Mouse (Mus musculus) stomach, embryonic 16.5 days (tissue): ENCODE measurements around the gene Slc6a19. TPM values are rescaled to one million over a fixed set of nuclear protein-coding genes. Genes with fewer than 3 reads are reported as not detected.

ENCODE experiments used
- ATAC-seq: fragments of 200-750 bp; cut with Nextera tagmentation; 2 replicates; pipeline ENCODE4 v1.8.0; 2017; ENCODE audit warnings: moderate number of reproducible peaks, moderate TSS enrichment; ENCODE audit not compliant: insufficient read depth, low FRiP score
- H3K27ac ChIP-seq: fragments of 300-500 bp; sonication (generic); 2 replicates; pipeline ENCODE4 v1.5.1; 2014; ENCODE audit warnings: low read length
- H3K27me3 ChIP-seq: fragments of 300-500 bp; sonication (generic); 2 replicates; pipeline ENCODE4 v1.6.1; 2014; ENCODE audit warnings: low read length, control low read depth, mixed read lengths; ENCODE audit not compliant: control insufficient read depth, insufficient read depth
- H3K36me3 ChIP-seq: fragments of 300-500 bp; sonication (generic); 2 replicates; pipeline ENCODE4 v1.6.1; 2014; ENCODE audit warnings: low read length; ENCODE audit not compliant: control insufficient read depth, insufficient read depth
- H3K4me1 ChIP-seq: fragments of 300-500 bp; sonication (generic); 2 replicates; pipeline ENCODE4 v1.6.1; 2014; ENCODE audit warnings: low read length, control low read depth, mixed read lengths; ENCODE audit not compliant: control insufficient read depth, insufficient read depth
- H3K4me2 ChIP-seq: fragments of 300-500 bp; sonication (generic); 2 replicates; pipeline ENCODE4 v1.6.1; 2014; ENCODE audit warnings: low read depth, low read length, mixed read lengths
- H3K4me3 ChIP-seq: fragments of 300-500 bp; sonication (generic); replicated peaks from 2 replicates; pipeline ENCODE4 v1.5.1; 2014; ENCODE audit warnings: mild to moderate bottlenecking, low read length
- H3K9ac ChIP-seq: fragments of 300-500 bp; sonication (generic); 2 replicates; pipeline ENCODE4 v1.6.1; 2014; ENCODE audit warnings: low read length
- H3K9me3 ChIP-seq: fragments of 300-500 bp; sonication (generic); replicated peaks from 2 replicates; pipeline ENCODE4 v1.6.1; 2016; ENCODE audit warnings: low read length, control low read depth; ENCODE audit not compliant: control insufficient read depth
- WGBS: fragments of 180-500 bp; shearing (Covaris S2); extraction: QIAGEN DNeasy Blood & Tissue Kit; methylation state at CpG from one replicate; pipeline ENCODE4 v1.1.7; 2014; 5-methylcytosine and 5-hydroxymethylcytosine counted together
- polyA plus RNA-seq: library from polyadenylated mRNA; unstranded; fragments of >200 nt; fragmentation: Nextera tagmentation; extraction: Ambion mirVana; gene quantifications from 2 replicates; pipeline ENCODE4 v1.2.1, GENCODE M21; 2015

Gene Slc6a19
- polyA plus RNA-seq, 1 experiment from 2014 or later: 3.3 TPM

DNA sequence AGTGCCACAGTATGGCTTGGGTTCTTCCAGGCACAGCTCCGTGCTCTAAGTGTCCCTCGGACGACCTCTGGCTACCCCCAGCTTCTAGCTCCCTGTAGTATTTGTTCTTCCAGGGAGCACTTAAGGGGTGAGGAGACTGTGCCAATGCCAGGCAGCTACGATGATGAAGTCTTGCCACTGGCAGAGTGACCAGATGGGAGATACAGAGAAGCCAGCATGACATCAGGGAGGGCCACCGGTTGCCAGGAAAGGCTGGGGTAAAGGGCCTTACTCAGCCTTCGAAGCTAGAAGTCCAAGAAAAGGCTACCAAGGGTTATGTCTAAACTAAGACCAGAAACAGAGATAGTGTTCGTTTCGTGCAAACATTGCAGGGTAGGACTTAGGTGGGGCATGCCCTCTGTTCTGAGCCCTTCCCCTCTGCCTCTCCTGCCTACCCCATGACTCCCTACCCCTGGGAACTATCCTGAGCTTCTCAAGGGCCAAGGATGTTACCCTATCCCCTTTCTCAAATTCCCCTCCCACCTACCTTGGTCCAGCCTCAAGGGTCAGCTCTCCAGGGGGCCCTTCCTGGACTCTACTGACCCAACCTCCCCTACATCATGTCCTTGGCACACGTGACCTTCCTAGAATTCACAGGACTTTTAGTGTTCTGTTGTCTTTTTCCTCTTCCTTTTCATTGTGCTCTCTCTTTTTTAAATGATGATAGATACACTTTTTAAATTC, 3.3 kb downstream of the Slc6a19 start:
- WGBS: 65% methylated on average over 9 of the region's 9 CpGs
- no peak for ATAC-seq
- Histone ChIP-seq H3K27me3 (no peaks in the 10 kb centered on the region), H3K9me3 (no peaks in the 10 kb centered on the region), H3K4me2 (no peak overlapping the region), H3K9ac (no peak overlapping the region), H3K27ac (no peak overlapping the region), H3K36me3 (no peaks in the 10 kb centered on the region), H3K4me3 (no peak overlapping the region), H3K4me1 (no peaks in the 10 kb centered on the region)

DNA sequence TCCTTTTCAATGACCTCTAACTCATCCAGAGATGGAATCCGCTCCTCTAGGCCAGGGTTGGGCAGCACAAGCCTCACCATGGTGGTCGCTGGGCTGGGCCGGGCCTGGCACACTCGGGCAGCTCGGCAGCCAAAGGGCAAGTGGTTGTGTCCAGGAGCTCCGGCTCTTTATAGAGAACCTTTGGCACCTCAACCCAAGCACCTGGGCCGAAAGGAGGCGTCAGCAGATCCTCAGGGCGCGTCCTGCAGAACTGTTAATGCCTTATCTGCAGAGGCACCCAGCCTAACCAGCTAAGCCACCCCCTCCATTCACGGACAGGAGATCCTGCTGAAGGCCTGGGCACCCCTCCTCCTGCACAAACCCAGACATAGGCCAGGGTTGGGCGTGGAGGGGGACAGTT, 4.1 kb downstream of the Slc6a19 start:
- peak; percentile 34; the same call in 1 of the 2 replicates for ATAC-seq
- H3K36me3 ChIP-seq: no peaks in the 10 kb centered on the region
- H3K4me3 ChIP-seq: no peak overlapping the region
- WGBS: 80% methylated on average over 12 of the region's 12 CpGs
- no peaks in the 10 kb centered on the region for H3K27me3 ChIP-seq
- no peaks in the 10 kb centered on the region for H3K4me1 ChIP-seq
- H3K27ac ChIP-seq: no peak overlapping the region
- no peak overlapping the region for H3K4me2 ChIP-seq
- no peaks in the 10 kb centered on the region for H3K9me3 ChIP-seq
- H3K9ac ChIP-seq: no peak overlapping the region

DNA sequence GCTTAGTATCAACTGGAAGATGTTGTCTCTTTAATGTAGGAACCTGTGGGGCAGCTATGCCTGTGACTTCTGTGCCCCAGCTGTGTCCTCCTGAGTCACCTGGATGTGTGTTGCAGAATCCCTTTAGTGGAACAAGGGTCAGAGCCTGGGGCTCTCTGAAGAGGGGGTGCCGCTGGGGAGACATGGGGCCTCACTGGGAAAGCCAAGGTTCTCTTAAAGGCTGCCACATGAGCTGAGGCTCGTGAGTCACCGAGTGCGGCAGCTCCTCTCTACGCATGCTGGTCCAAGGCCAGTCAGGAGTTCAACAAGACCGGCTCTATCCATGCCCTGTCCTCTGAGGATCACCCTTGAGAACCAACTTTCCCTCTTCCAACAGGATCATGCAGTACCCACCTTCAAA, 5.0 kb downstream of the Slc6a19 start:
- H3K4me1 ChIP-seq: no peaks in the 10 kb centered on the region
- H3K36me3 ChIP-seq: no peaks in the 10 kb centered on the region
- no peaks in the 10 kb centered on the region for H3K27me3 ChIP-seq
- H3K27ac ChIP-seq: no peak overlapping the region
- no peak for ATAC-seq
- no peak overlapping the region for H3K9ac ChIP-seq
- no peaks in the 10 kb centered on the region for H3K9me3 ChIP-seq
- 89% methylated on average over 6 of the region's 6 CpGs for WGBS
- no peak overlapping the region for H3K4me3 ChIP-seq
- H3K4me2 ChIP-seq: no peak overlapping the region

- no peaks in the 10 kb centered on the region for H3K36me3 ChIP-seq
- no peaks in the 10 kb centered on the region for H3K27me3 ChIP-seq
- H3K4me2 ChIP-seq: no peak overlapping the region
- H3K9ac ChIP-seq: no peak overlapping the region
- 42% methylated on average over 3 of the region's 3 CpGs for WGBS
- no peak overlapping the region for H3K27ac ChIP-seq
- no peaks in the 10 kb centered on the region for H3K4me1 ChIP-seq
- no peak for ATAC-seq
- no peaks in the 10 kb centered on the region for H3K9me3 ChIP-seq
- H3K4me3 ChIP-seq: no peak overlapping the region
Measured at GRCm38 (mm10) chr13:73696529-73696928, 8.1 kb downstream of the Slc6a19 start.

DNA sequence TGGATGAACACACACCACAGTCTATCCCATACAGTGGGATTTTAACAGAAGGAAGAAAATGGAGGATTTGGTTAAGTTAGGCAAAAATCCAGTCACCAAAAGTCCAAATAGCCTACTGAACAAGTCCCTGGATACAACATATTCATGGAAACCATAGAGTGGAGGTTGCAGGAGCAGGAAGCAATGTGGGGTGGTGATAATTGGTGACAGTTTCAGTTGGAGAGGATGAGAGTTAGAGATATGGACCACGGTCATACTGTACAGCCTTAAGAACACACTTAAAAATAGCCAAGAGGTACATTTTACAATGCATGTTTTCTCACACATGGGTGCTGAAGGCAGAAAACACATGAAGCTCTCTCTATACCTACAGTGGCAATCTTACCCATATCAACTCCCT, 9.7 kb downstream of the Slc6a19 start:
- Histone ChIP-seq H3K4me2 (no peak overlapping the region), H3K27ac (no peak overlapping the region), H3K9me3 (no peaks in the 10 kb centered on the region), H3K9ac (no peak overlapping the region), H3K27me3 (no peaks in the 10 kb centered on the region), H3K36me3 (no peaks in the 10 kb centered on the region), H3K4me1 (no peaks in the 10 kb centered on the region), H3K4me3 (no peak overlapping the region)
- ATAC-seq: no peak
- WGBS: 79% methylated on average over 1 of the region's 1 CpGs

DNA sequence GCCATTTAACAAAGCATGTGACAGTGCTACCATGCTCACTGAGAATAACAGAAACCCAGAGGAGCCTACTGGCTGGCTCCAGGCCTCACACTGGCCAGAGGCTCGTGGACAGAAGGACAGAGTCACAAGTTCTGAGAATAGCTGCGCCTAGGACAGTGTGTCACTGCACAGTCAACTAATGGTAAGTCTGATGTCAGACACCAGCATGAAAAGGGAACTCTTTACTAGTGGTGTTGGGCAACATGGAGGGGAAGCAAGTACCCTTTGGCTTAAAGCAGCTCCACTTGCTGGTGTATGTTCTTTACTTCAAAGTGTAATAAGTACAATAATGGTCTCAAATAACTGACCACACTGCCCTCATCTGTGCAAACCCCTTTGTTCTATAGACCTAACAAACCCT, 11.3 kb downstream of the Slc6a19 start:
- Histone ChIP-seq H3K4me3 (no peak overlapping the region), H3K27ac (no peak overlapping the region), H3K4me1 (no peaks in the 10 kb centered on the region), H3K27me3 (no peaks in the 10 kb centered on the region), H3K9me3 (no peaks in the 10 kb centered on the region), H3K36me3 (no peaks in the 10 kb centered on the region), H3K9ac (no peak overlapping the region), H3K4me2 (no peak overlapping the region)
- 70% methylated on average over 2 of the region's 2 CpGs for WGBS
- no peak for ATAC-seq

- WGBS: 24% methylated on average over 10 of the region's 10 CpGs
Measured at GRCm38 (mm10) chr13:73692249-73692868, 12.3 kb downstream of the Slc6a19 start.

GRCm38 (mm10) chr13:73688934-73689333, 15.7 kb downstream of the Slc6a19 start:
- Histone ChIP-seq H3K9me3 (no peaks in the 10 kb centered on the region), H3K27me3 (no peaks in the 10 kb centered on the region), H3K36me3 (no peaks in the 10 kb centered on the region), H3K4me3 (no peak overlapping the region), H3K27ac (no peak overlapping the region), H3K9ac (no peak overlapping the region), H3K4me1 (no peaks in the 10 kb centered on the region), H3K4me2 (no peak overlapping the region)
- 79% methylated on average over 4 of the region's 4 CpGs for WGBS
- no peak for ATAC-seq

More at GRCm38 (mm10) chr13:73692249-73692868, 12.3 kb downstream of the Slc6a19 start:
- H3K9me3 ChIP-seq: no peaks in the 10 kb centered on the region
- no peak overlapping the region for H3K9ac ChIP-seq
- no peak overlapping the region for H3K4me2 ChIP-seq
- no peak overlapping the region for H3K27ac ChIP-seq
- ATAC-seq: peak; percentile 80; the same call in 1 of the 2 replicates
- no peak overlapping the region for H3K4me3 ChIP-seq
- no peaks in the 10 kb centered on the region for H3K36me3 ChIP-seq
- H3K4me1 ChIP-seq: no peaks in the 10 kb centered on the region
- H3K27me3 ChIP-seq: no peaks in the 10 kb centered on the region

GRCm38 (mm10) chr13:73687601-73688000, 17.1 kb downstream of the Slc6a19 start:
- Histone ChIP-seq H3K27ac (no peak overlapping the region), H3K4me1 (no peaks in the 10 kb centered on the region), H3K36me3 (no peaks in the 10 kb centered on the region), H3K27me3 (no peaks in the 10 kb centered on the region), H3K4me2 (no peak overlapping the region), H3K9ac (no peak overlapping the region), H3K9me3 (no peaks in the 10 kb centered on the region), H3K4me3 (no peak overlapping the region)
- no peak for ATAC-seq
- 53% methylated on average over 3 of the region's 3 CpGs for WGBS
